ENCODE assay signal across 8 mouse cellular contexts in the genomic region with DNA sequence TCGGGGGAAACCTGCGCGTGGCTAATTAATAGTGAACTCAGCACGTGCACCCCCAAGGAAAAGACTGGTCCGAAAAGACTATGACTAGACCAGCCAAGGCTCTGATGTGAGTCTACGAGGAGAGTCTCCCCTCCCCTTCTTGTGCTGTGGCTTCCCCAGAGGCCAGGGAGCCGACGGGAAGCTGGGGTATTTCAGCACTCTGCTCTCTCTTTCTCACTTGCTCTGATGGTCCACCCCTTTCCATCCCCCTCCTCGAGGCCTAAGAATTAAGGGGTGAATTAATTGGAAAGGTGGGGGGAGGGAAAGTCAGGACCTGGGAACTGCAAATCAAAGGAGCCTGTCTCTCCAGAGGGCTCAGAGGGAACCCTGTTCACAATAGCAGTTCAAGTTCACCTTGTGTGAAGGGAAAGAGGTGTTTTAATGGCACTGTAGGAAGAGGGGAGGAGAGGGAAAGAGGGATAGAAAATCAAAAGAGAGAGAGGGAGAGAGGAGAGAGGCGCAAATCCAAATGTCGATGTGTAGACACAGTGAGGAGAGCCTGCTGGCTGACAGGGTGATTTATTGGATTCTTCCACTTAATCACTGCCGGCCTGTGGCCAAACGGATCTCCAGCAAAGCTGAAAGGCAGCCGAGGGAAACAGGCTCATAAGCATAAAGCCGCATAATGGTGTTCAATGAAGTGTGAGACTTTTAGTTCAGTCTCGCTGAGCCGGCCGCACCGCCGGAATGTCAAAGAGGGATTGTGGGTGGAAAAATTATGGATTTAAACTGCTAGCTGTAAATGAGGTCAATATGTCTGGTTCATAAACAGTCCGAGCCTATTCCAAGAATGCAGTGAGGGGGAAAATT.
DNase-seq lines count a peak whose midpoint lies in the region; ATAC-seq and TF ChIP-seq lines count a peak whose summit lies in the region.

No protein-coding gene starts in this region.

- peak overlapping the region; percentile 39 for H3K9ac ChIP-seq in forebrain, postnatal 0 days
- no peak overlapping the region for H3K9ac ChIP-seq in limb, embryonic 12.5 days (replicated peaks)

- no peaks in the 10 kb centered on the region for H3K9me3 ChIP-seq in forebrain, postnatal 0 days (ENCODE audit: low read length)
- H3K9me3 ChIP-seq in limb, embryonic 12.5 days: no peaks in the 10 kb centered on the region

- peaks cover 15% of the 10 kb centered on the region; the same call in 1 of the 2 replicates for H3K27me3 ChIP-seq in forebrain, postnatal 0 days (ENCODE audit: insufficient read depth, low read length)
- peaks cover 47% of the 10 kb centered on the region for H3K27me3 ChIP-seq in limb, embryonic 12.5 days

- peak overlapping the region; percentile 46 for H3K27ac ChIP-seq in forebrain, postnatal 0 days (ENCODE audit: low read depth, low read length)
- H3K27ac ChIP-seq in limb, embryonic 12.5 days: peak overlapping the region; percentile 78

- 3% methylated on average over 21 of the region's 21 CpGs for WGBS in forebrain, postnatal 0 days
- WGBS in limb, embryonic 12.5 days: under 1% methylated on average over 21 of the region's 21 CpGs

- peak; percentile 76 for ATAC-seq in forebrain, postnatal 0 days
- peak; percentile 89 for ATAC-seq in limb, embryonic 12.5 days (ENCODE audit: insufficient number of reproducible peaks, insufficient read depth, low FRiP score, low TSS enrichment, low read depth)

- H3K4me1 ChIP-seq in forebrain, postnatal 0 days (ENCODE audit: insufficient read depth): 0 out of 2 replicates have a peak, but pooled peaks cover 6% of the 10 kb centered on the region
- peaks cover 27% of the 10 kb centered on the region for H3K4me1 ChIP-seq in limb, embryonic 12.5 days (replicated peaks)

- peak overlapping the region; percentile 26 for H3K4me3 ChIP-seq in forebrain, postnatal 0 days (ENCODE audit: low read depth, low read length)
- peak overlapping the region; percentile 25 for H3K4me3 ChIP-seq in limb, embryonic 12.5 days (replicated peaks)

- H3K4me2 ChIP-seq in forebrain, postnatal 0 days (ENCODE audit: low read depth): peak overlapping the region; percentile 53
- H3K4me2 ChIP-seq in limb, embryonic 12.5 days: peak overlapping the region; percentile 54

- no peak for TF ChIP-seq CTCF in forebrain, postnatal 0 days (IDR thresholded peaks at IDR 0.05; ENCODE audit: low read depth)

- no peaks in the 10 kb centered on the region for H3K36me3 ChIP-seq in forebrain, postnatal 0 days (ENCODE audit: insufficient read depth)
- no peaks in the 10 kb centered on the region for H3K36me3 ChIP-seq in limb, embryonic 12.5 days

- peak; percentile 6 for DNase-seq in gastrocnemius, postnatal 10 days
- no peak for DNase-seq in gastrocnemius, postnatal 36 days
- DNase-seq in cerebellum, adult 11-12 months: peak; percentile 7
- DNase-seq in forebrain, postnatal 0 days: peak; percentile 78
- peak; percentile 70 to 73 for DNase-seq in kidney, adult 8-10 months
- peak; percentile 6 for DNase-seq in ovary, postnatal 14 days (ENCODE audit: low spot score)
- DNase-seq in spleen, postnatal 36 days (ENCODE audit: low spot score in 2 of 2): no peak

- intact Hi-C loops in gastrocnemius, postnatal 36 days (cut with DNase I): no loop called here

Comparison
In these comparisons a context has a peak if more than half of its experiments do, and no peak if none do; other contexts are left out.
1. DNase-seq: peak in gastrocnemius, postnatal 10 days (single experiment), cerebellum, adult 11-12 months (single experiment), forebrain, postnatal 0 days (single experiment), kidney, adult 8-10 months (2 of 2) and ovary, postnatal 14 days (single experiment); none in gastrocnemius, postnatal 36 days (0 of 2) and spleen, postnatal 36 days (0 of 2).